Comparison of ENCODE assay signal across 11 mouse cellular contexts in genomic region chr8:125460602-125461001, GRCm38 (mm10).
A peak's percentile ranks its signal among the peaks of the same experiment; 100 is the strongest.
DNase-seq lines count a peak whose midpoint lies in the region; ATAC-seq lines count a peak whose summit lies in the region.
"Had no signal": no experiment of that assay in that cellular context is flagged by ENCODE, and none has a peak within 500 bp of the region (broad histone marks: within the 10 kb centered on the region; RNA-seq: fewer than 3 reads in every experiment).

No protein-coding gene starts in this region.

- intact Hi-C loops in heart, postnatal 10 days (cut with DNase I), result no loop called here

- no peak overlapping the region for H3K4me3 ChIP-seq in heart, embryonic 13.5 days
- no peak overlapping the region for H3K4me3 ChIP-seq in neural tube, embryonic 13.5 days

- H3K4me2 ChIP-seq in heart, embryonic 13.5 days, result no peak overlapping the region
- H3K4me2 ChIP-seq in neural tube, embryonic 13.5 days, result no peak overlapping the region

- H3K9ac ChIP-seq in heart, embryonic 13.5 days, result peak overlapping the region; percentile 24; the same call in 1 of the 2 replicates
- H3K9ac ChIP-seq in neural tube, embryonic 13.5 days, result no peak overlapping the region

- 20% methylated on average over 6 of the region's 6 CpGs for WGBS in heart, embryonic 13.5 days
- WGBS in neural tube, embryonic 13.5 days, result 13% methylated on average over 6 of the region's 6 CpGs

- no peak for DNase-seq in heart, postnatal 10 days
- DNase-seq in neural tube, embryonic 10.5 days (ENCODE audit: extremely low spot score, low spot score), result no peak
- DNase-seq in adrenal gland, adult 8-10 months, result peak; percentile 71
- DNase-seq in thymus, postnatal 25 days, result no peak
- no peak for DNase-seq in lung, postnatal 25 days (ENCODE audit: low spot score)
- DNase-seq: cerebellum, adult 2 months; embryo, embryonic 11 days; gastrocnemius, postnatal 10 days had no signal

- ATAC-seq in heart, embryonic 13.5 days (ENCODE audit: extremely low read depth, insufficient number of reproducible peaks, low FRiP score, low TSS enrichment), result no peak
- ATAC-seq in neural tube, embryonic 13.5 days (ENCODE audit: low read depth), result no peak
- ATAC-seq: intestine, embryonic 16.5 days had no signal

- no peaks in the 10 kb centered on the region for H3K27me3 ChIP-seq in heart, embryonic 13.5 days (replicated peaks)
- peaks cover 9% of the 10 kb centered on the region; the same call in 1 of the 2 replicates for H3K27me3 ChIP-seq in neural tube, embryonic 13.5 days

- peak overlapping the region; percentile 66 for H3K27ac ChIP-seq in heart, embryonic 13.5 days (replicated peaks)
- H3K27ac ChIP-seq in neural tube, embryonic 13.5 days (replicated peaks), result 0 out of 2 replicates have a peak overlapping the region, but pooled peaks have one; percentile 50

- H3K36me3 ChIP-seq in heart, embryonic 13.5 days, result peaks cover 42% of the 10 kb centered on the region
- H3K36me3 ChIP-seq in neural tube, embryonic 13.5 days, result peaks cover 22% of the 10 kb centered on the region

- H3K4me1 ChIP-seq in heart, embryonic 13.5 days, result peaks cover 34% of the 10 kb centered on the region
- H3K4me1 ChIP-seq in neural tube, embryonic 13.5 days (replicated peaks), result peaks cover 51% of the 10 kb centered on the region

- H3K9me3 ChIP-seq in heart, embryonic 13.5 days, result no peaks in the 10 kb centered on the region
- no peaks in the 10 kb centered on the region for H3K9me3 ChIP-seq in neural tube, embryonic 13.5 days
